Mouse (Mus musculus) testis, postnatal 10 days (tissue): ENCODE results near the gene Tusc2.
"Not testable (repeated sequence)": the region's sequence is repeated elsewhere in the genome, so short reads cannot be mapped to it uniquely, and the experiment has no call there.

Source experiments
- DNase-seq: peaks from one replicate; pipeline ENCODE4 v3.0.0; 2021; ENCODE audit warnings: low spot score

The Tusc2 gene

DNA sequence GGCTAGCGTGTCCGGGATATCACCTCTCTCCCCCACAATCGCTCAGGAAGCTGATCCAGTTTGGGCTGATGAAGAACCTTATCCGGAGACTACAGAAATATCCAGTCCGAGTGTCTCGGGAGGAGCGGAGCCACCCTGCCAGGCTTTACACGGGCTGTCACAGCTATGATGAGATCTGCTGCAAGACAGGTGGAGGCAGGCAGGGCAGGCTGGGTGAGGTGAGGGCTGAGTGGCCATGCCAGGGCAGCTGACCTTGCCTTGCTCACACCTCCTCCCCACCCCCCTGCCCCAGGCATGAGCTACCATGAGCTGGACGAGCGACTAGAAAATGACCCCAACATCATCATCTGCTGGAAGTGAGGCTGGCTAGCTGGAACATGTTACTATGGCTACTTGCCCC is 17.9 kb upstream of the Tusc2 start:
- DNase-seq, result no peak

GRCm38 (mm10) chr9:107545602-107546001 is 17.5 kb upstream of the Tusc2 start:
- peak; percentile 89 for DNase-seq

DNA sequence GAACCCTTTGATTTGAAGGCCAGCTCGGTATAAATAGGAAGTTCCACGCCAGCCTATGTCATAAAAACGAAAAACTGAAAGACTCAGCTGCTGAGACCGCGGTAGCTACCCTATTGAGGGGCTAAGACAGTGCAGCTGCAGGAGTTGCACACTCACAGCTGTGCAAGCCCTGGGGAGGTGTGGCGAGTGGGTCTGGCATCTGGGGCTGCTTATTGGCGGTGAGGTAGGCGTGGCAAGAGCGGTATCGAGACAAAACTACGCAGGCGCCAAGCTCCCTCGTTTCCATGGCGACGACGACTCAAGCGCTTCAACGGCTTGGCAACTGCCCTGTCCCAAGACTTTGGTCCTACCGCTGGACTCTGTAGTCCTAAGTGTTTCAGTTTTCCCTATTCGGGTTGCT is 16.0 kb upstream of the Tusc2 start, which contains the start of gene Zmynd10:
TSS of gene Zmynd10 (plus strand) at position 273 of the 400 bp plus-strand sequence.
- peak; percentile 92 for DNase-seq

DNA sequence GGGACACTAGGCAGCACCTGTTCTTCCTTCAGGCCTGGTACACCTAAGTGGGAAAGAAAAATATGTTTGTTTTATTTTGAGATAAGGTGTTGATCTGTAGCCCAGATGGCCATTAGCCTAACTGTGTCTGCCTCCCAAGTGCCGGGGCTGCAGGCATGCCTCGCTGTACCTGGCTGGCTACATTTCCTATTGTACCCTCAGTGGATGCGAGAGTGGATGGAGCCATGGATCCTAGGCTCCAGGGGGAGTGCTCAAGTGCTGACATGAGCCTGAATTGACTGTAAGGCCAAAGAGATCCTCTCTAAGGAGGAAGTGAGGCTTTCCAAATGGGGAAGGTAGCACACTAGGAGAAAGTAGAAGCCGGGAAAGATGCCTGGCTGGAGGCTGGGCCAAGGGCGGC is 15.1 kb upstream of the Tusc2 start:
- DNase-seq, result no peak

DNA sequence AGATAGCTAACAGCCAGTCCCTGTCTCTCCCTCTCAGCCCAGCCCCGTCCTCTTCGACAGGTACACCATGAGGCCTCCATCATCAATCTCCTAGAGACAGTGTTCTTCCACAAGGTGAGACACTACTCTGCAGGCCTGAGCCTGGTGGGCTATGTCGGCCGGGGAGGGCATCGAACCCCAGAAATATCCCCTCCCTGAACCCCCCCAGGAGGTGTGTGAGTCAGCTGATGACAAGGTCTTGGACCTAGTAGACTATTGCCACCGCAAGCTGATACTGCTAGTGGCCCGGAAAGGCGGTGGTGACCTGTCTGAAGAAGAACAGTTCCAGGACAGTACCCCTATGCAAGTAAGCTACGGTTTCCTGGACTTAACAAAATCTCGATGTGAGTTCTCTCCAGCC is 14.2 kb upstream of the Tusc2 start:
- no peak for DNase-seq

- DNase-seq, result no peak
Measured at GRCm38 (mm10) chr9:107549297-107550074, 13.6 kb upstream of the Tusc2 start.

GRCm38 (mm10) chr9:107550491-107551116 is 12.5 kb upstream of the Tusc2 start:
- no peak for DNase-seq

GRCm38 (mm10) chr9:107551117-107551889 is 11.8 kb upstream of the Tusc2 start, which contains the start of gene Rassf1:
Gene Rassf1 (plus strand): TSS chr9:107551555.
- peak; percentile 80 for DNase-seq

DNA sequence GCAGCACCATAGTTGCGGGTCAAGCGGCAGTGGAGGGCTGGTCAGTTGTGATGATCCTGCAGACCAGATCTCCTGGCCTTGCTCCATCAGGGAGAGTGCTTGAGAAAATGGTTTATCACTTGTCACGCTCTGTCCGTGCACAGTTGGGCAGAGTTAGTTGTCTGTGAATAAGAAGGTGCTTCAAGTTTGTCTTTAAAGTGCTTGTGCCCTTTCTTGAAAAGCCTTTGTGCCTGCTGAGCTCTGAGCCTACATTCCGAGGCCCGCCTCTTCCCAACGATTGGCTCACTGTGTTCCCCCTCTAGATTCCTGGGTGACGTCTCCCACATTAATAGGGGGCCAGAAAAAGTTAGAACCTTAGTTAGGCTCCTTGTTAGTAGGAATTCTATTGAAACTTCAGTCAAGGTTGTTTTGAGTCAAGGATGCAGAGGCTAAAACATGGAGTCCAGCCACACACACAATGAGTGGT is 11.1 kb upstream of the Tusc2 start:
- DNase-seq, result no peak

- DNase-seq, result no peak
Measured at GRCm38 (mm10) chr9:107552690-107553393, 10.2 kb upstream of the Tusc2 start.

- DNase-seq, result no peak
Measured at GRCm38 (mm10) chr9:107553541-107554318, 9.3 kb upstream of the Tusc2 start.

DNA sequence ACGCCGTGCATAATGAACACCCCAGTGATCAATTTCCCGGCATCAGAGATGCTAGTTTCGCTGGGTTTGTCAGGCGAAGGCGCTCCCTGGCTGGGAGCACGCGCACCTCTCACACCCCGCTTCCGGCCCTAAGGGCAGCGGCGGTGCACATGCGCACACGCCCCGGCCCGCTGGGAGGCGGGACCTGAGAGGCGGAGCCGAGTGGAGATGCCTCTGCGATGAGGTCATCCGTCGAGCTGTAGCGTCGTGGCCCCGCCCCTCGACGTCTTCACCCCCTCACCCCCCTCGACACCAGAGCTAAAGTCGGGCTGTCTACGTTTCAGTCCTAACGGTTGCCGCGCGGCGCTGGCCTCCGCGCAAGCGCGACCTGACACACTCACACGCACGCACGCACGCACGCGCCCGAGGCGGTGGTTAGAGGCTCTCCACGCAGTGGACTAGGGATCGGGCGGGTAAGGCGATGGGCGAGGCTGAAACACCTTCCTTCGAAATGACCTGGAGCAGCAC is 8.7 kb upstream of the Tusc2 start:
- DNase-seq, result peak; percentile 96

DNA sequence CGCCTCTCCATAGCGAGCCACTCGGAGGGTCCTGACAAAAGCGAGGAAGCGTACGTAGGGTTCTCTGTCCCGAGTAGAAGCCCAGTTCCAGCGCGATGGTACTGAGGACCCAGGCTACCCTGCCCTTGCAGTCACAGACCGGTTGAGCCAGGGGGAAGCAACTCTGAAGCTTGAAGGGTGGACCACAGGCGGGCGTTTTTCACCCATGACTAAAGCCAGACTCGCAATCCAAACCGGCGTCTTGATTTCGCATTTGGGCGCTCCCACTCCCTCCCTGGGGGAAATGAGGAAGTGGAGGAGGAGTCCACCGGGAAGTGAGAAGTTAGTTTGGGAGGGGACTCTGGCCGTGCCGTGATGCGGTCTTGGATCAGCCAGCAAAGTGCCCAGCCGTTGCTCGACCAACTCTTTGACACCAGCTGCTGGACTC is 8.0 kb upstream of the Tusc2 start:
- DNase-seq, result no peak

GRCm38 (mm10) chr9:107555701-107556100 is 7.4 kb upstream of the Tusc2 start:
- DNase-seq, result no peak

DNA sequence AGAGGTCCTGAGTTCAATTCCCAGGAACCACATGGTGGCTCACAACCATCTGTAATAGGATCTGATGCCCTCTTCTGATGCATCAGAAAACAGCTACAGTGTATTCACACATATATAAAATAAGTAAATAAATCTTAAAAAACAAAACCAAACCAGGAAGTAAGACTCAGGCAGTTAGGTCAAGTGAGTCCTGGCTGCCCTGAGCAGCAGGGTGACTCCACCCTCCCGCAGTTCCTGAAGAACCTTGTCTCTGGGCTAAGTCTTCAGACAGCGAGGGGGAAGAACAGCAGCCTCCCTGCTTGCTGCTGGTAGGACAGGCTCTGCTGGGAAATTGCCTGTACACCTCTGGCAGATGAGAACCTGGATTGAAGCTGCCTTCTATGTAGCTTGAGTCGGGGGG is 6.7 kb upstream of the Tusc2 start:
- no peak for DNase-seq

DNA sequence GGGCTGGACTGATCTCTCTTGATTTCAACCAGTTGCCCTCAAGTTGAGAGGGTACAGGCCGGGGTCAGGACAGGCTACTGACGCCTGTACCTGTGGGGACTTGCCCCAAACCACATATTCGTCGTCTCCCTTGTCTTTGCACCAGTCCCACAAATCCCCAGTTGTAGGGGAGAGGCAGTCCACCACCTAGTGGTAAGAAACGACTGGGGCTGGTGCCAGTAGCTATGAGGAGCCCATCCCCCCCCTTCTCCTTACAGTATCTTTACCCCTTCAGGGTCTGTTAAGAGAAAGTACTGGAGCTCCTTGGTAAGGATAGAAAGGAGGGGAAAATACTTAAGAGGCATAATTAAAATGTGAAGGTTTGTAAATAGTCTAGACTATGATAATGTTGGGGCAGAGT is 2.5 kb downstream of the Tusc2 start:
- DNase-seq, result not testable (repeated sequence)

DNA sequence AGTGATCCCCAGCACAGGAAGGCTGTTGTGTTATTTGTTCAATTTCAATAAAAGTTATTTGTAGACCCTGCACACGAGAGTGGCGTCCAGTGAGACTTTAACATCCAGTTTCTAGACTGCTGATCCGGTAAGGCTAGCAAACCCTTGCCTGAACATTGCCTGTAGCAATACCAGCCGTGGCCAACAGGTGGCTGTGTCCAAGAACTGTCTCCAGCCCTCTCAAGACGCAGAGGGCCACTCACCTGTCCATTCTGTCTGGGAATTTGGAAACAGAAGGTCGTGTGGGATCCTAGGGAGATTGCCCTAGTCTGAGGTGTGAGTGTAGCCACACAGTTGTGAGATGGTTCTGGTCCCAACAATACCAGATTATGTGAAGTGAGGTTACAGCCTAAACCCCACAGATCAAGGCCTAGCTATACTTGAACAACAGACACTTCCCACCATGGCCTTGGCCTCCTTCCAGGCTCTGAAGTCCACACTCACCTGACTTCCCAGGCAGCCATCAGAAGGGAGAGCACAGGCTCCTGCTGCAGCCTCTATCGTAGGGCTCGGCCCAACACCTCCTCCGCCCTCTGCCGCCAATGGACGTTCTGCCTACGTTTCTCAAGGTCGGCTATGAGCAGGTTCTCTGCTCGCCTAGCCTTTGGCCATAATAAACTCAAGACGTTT is 3.1 kb downstream of the Tusc2 start:
- peak; percentile 91 for DNase-seq

GRCm38 (mm10) chr9:107566855-107567254 is 3.8 kb downstream of the Tusc2 start:
- no peak for DNase-seq

DNA sequence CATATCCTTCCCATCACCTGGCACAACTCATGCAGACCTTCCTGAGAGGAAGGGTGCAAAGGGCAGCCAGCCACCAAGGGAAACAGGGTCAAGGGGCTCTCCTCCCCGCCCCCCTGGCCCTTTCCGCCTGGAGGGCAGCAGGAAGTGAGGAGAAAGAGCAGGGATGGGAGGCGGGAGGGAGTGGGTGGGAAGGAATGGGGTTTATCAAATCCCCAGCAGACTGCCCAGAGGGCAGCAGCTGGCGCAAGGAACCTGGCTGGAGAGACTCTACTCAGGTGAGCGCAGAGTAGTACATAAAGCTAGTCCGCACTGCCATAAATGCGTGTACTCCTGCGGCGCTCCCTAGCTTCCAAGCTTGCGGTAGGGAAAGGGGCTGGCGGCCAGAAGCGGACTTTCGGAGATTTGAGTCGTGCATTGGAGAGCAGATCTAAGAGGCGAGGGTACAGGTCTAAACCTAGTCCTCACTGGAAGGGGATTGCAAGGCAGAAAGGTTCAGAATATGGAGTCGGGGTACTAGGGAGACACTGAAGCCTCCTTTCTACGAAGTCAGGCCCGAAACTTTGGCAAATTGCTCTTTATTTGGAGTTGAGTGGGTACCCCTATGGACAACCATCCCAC is 4.8 kb downstream of the Tusc2 start, which contains the start of gene Hyal2:
TSS of gene Hyal2 (plus strand) at position 244 of the 618 bp plus-strand sequence.
- no peak for DNase-seq
